ENCODE assay signal across 8 mouse cellular contexts in genomic region chr17:44613716-44614715, GRCm38 (mm10).
A peak's percentile ranks its signal among the peaks of the same experiment; 100 is the strongest.
DNase-seq lines count a peak whose midpoint lies in the region.

No protein-coding gene starts in this region.

- DNase-seq in gastrocnemius, adult 18-20 months (ENCODE audit: low spot score), result peak; percentile 62
- DNase-seq in gastrocnemius, postnatal 10 days, result no peak
- DNase-seq in cerebellum, postnatal 10 days, result peak; percentile 85 to 88
- DNase-seq in gastrocnemius, postnatal 25 days, result peak; percentile 59
- peak; percentile 83 for DNase-seq in layer of hippocampus, adult 9-11 months
- DNase-seq in lung, postnatal 25 days (ENCODE audit: low spot score), result peak; percentile 39
- DNase-seq in right cerebral cortex, postnatal 36 days (ENCODE audit: low spot score in 2 of 2), result peak; percentile 67 to 78
- no peak for DNase-seq in heart, postnatal 25 days (ENCODE audit: low spot score)

- intact Hi-C loops in heart, postnatal 25 days (cut with DNase I), result no loop called here

Comparison
In these comparisons a context has a peak if more than half of its experiments do, and no peak if none do; other contexts are left out.
1. DNase-seq: peak in gastrocnemius, adult 18-20 months (single experiment), cerebellum, postnatal 10 days (2 of 2), gastrocnemius, postnatal 25 days (single experiment), layer of hippocampus, adult 9-11 months (single experiment), lung, postnatal 25 days (single experiment) and right cerebral cortex, postnatal 36 days (2 of 2); none in gastrocnemius, postnatal 10 days (single experiment) and heart, postnatal 25 days (single experiment).